ENCODE assay signal across 40 mouse cellular contexts in genomic region chr9:18907699-18908098, GRCm38 (mm10). TPM values are rescaled to one million over a fixed set of nuclear protein-coding genes. Genes with fewer than 3 reads are reported as not detected.
"Had no signal": no experiment of that assay in that cellular context is flagged by ENCODE, and none has a peak within 500 bp of the region (broad histone marks: within the 10 kb centered on the region; RNA-seq: fewer than 3 reads in every experiment).

No protein-coding gene starts in this region.

RNA-seq across cellular contexts. Expression of gene Olfr832, which starts 29.2 kb away (rescaled TPM):
- total RNA-seq: left cerebral cortex, postnatal 10 days; left cerebral cortex, postnatal 14 days; left cerebral cortex, postnatal 25 days; left cerebral cortex, postnatal 36 days; left cerebral cortex, postnatal 4 days; liver, adult 2 months; megakaryocyte progenitor cell, adult 5-6 weeks; megakaryocyte, adult 5-6 weeks; megakaryocyte-erythroid progenitor cell, adult 5-6 weeks; midbrain, postnatal 0 days; monocyte, adult 5-6 weeks had no signal
- polyA plus RNA-seq: limb, embryonic 10.5 days; limb, embryonic 11.5 days; limb, embryonic 12.5 days; limb, embryonic 13.5 days; limb, embryonic 14.5 days; limb, embryonic 15.5 days; liver, adult 2 months; liver, embryonic 11.5 days; liver, embryonic 12.5 days; liver, embryonic 13.5 days; liver, embryonic 14.5 days; liver, embryonic 15.5 days; liver, embryonic 16.5 days; liver, postnatal 0 days; lung, adult 2 months; lung, embryonic 14.5 days; lung, embryonic 15.5 days; lung, embryonic 16.5 days; lung, postnatal 0 days; macrophage; midbrain, embryonic 10.5 days; midbrain, embryonic 11.5 days; midbrain, embryonic 12.5 days; midbrain, embryonic 13.5 days; midbrain, embryonic 14.5 days; midbrain, embryonic 15.5 days; midbrain, embryonic 16.5 days; midbrain, postnatal 0 days; myocyte; neural tube, embryonic 11.5 days; neural tube, embryonic 12.5 days had no signal

RNA-seq across cellular contexts. Expression of gene Olfr830, which starts 33.2 kb away (rescaled TPM):
- total RNA-seq: left cerebral cortex, postnatal 10 days; left cerebral cortex, postnatal 14 days; left cerebral cortex, postnatal 25 days; left cerebral cortex, postnatal 36 days; left cerebral cortex, postnatal 4 days; liver, adult 2 months; megakaryocyte progenitor cell, adult 5-6 weeks; megakaryocyte, adult 5-6 weeks; megakaryocyte-erythroid progenitor cell, adult 5-6 weeks; midbrain, postnatal 0 days; monocyte, adult 5-6 weeks had no signal
- polyA plus RNA-seq: limb, embryonic 10.5 days; limb, embryonic 11.5 days; limb, embryonic 12.5 days; limb, embryonic 13.5 days; limb, embryonic 14.5 days; limb, embryonic 15.5 days; liver, adult 2 months; liver, embryonic 11.5 days; liver, embryonic 12.5 days; liver, embryonic 13.5 days; liver, embryonic 14.5 days; liver, embryonic 15.5 days; liver, embryonic 16.5 days; liver, postnatal 0 days; lung, adult 2 months; lung, embryonic 14.5 days; lung, embryonic 15.5 days; lung, embryonic 16.5 days; lung, postnatal 0 days; macrophage; midbrain, embryonic 10.5 days; midbrain, embryonic 11.5 days; midbrain, embryonic 12.5 days; midbrain, embryonic 13.5 days; midbrain, embryonic 14.5 days; midbrain, embryonic 15.5 days; midbrain, embryonic 16.5 days; midbrain, postnatal 0 days; myocyte; neural tube, embryonic 11.5 days; neural tube, embryonic 12.5 days had no signal

RNA-seq across cellular contexts. Expression of gene Olfr829, which starts 53.0 kb away (rescaled TPM):
- total RNA-seq: left cerebral cortex, postnatal 10 days; left cerebral cortex, postnatal 14 days; left cerebral cortex, postnatal 25 days; left cerebral cortex, postnatal 36 days; left cerebral cortex, postnatal 4 days; liver, adult 2 months; megakaryocyte progenitor cell, adult 5-6 weeks; megakaryocyte, adult 5-6 weeks; megakaryocyte-erythroid progenitor cell, adult 5-6 weeks; midbrain, postnatal 0 days; monocyte, adult 5-6 weeks had no signal
- polyA plus RNA-seq: limb, embryonic 10.5 days; limb, embryonic 11.5 days; limb, embryonic 12.5 days; limb, embryonic 13.5 days; limb, embryonic 14.5 days; limb, embryonic 15.5 days; liver, adult 2 months; liver, embryonic 11.5 days; liver, embryonic 12.5 days; liver, embryonic 13.5 days; liver, embryonic 14.5 days; liver, embryonic 15.5 days; liver, embryonic 16.5 days; liver, postnatal 0 days; lung, adult 2 months; lung, embryonic 14.5 days; lung, embryonic 15.5 days; lung, embryonic 16.5 days; lung, postnatal 0 days; macrophage; midbrain, embryonic 10.5 days; midbrain, embryonic 11.5 days; midbrain, embryonic 12.5 days; midbrain, embryonic 13.5 days; midbrain, embryonic 14.5 days; midbrain, embryonic 15.5 days; midbrain, embryonic 16.5 days; midbrain, postnatal 0 days; myocyte; neural tube, embryonic 11.5 days; neural tube, embryonic 12.5 days had no signal
